Mouse (Mus musculus) megakaryocyte, embryonic 14.5 days (primary cell): ENCODE measurements around the gene Phldb1.

ENCODE experiments used
- FLI1 ChIP-seq: IDR thresholded peaks from 2 replicates; pipeline ENCODE4 v1.6.1; 2012; ENCODE audit warnings: low read length, inconsistent platforms, mixed read lengths
- GATA1 ChIP-seq: IDR thresholded peaks from 3 replicates; pipeline ENCODE4 v1.6.1; 2012; ENCODE audit warnings: mixed read lengths, low read length, inconsistent platforms, borderline replicate concordance

DNA sequence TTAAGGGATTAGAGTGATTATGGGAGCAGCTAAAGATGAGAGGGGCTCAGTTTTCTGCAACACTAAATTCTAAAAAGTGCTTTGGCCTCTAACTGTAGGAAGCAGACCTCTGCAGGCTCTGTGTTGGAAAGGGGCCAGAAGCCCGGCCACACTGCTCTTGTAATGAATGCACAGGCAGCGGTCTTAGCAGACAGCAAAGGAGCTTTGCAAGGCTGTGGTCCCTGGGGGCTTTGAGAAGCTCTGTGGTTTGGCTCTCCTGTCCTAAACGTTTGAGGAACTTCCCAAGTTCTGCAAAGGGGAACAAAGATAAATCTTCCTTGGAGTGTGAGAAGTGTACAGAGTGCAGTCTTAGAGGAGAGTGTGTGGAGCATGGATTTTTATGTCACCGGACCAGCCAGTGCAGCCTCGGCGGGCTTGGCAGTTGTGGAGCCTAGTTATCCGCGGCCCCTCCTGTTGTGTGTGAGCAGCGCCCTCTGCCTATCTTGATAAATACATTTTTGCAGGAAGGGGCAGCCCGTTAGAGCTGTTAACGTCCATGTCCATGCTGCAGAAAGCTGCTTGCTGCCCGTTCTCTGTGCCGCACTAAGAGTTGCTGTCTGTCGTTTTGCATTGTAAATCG is 97.3 kb downstream of the Phldb1 start:
- TF ChIP-seq GATA1 (no peak), FLI1 (no peak)
